Mouse (Mus musculus) gastrocnemius, postnatal 14 days (tissue): ENCODE measurements at regions not wholly inside any gene's neighbourhood (a gene's known extent, or its start where the extent isn't known, plus 50 kb on each side); places are given as distances from the start of the nearest gene placed in this dataset.

Source experiments
- DNase-seq: peaks from one replicate; pipeline ENCODE4 v3.0.0; 2021; ENCODE audit warnings: mixed read lengths
- intact Hi-C: fragments of 180-260 bp; cut with DNase I; formaldehyde crosslinking; loops from one replicate; pipeline ENCODE4 v1.15.1; 2025; ENCODE audit warnings: low total_unique reads
- microRNA-seq, 2 experiments: library from miRNA; unstranded; fragments of <30 nt; microRNA quantifications; one replicate each; pipeline ENCODE4 v1.2.0; 2021

DNA sequence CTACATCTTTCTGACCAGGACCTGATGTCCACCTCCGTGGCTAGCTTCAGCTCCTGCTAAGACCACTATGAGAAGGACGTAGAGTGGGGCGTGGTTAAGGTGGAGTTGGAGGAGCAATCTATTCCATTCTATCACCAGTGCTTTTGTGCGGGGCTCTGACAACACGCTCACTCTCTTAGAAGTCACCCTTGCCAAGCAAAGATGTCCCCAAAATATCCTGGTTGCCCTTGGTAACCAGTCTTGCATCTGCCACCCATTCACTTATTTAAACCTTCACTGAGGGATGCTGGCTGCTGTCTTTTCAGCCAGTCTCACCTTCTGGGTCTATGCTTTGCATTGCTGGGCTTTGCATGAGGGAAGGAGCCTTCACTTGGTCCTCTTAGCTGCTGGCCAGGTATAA, 138.4 kb upstream of the Fam19a5 start:
- no peak for DNase-seq
- intact Hi-C loops = no loop called here

DNA sequence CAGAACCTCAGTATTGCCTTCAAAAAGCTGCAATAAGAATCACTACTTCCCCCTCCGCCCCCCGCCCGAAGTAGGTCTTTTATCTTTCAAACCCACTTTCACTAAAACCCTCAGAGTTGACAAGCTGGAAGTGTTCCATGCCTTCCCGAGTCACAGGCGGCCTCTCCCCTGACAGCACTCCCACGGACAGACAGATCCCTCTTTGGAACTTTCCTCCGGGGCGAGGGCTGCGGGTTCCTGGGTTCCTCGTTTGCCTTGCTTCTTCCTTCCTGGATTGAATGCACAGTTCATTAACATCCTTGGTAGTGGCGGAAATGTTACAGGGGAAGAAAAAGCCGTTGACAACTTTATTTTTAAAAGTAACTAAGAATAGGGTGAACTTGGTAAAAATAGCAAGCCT, 132.1 kb upstream of the Fam19a5 start:
- no peak for DNase-seq
- intact Hi-C loops = no loop called here

DNA sequence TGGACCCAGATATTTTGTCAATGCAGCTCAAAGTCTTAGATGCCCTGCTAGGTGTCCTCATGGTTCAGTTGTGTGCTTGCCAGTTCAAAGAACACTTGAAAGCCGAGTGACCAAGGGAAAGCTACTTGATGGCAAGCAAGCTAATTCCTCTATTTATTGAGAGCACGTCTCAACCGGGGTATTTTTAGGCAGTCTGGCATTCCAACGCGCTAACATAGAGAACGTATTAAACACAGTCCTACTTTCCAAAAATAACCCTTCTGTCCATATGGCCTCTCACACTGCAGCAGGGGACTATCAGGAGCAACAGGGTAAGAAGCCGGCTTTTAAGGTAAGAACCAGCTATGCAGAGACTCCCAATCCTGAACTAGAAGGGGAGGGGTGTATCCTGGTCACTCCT, 128.1 kb upstream of the Fam19a5 start:
- DNase-seq = no peak
- intact Hi-C loops = no loop called here

DNA sequence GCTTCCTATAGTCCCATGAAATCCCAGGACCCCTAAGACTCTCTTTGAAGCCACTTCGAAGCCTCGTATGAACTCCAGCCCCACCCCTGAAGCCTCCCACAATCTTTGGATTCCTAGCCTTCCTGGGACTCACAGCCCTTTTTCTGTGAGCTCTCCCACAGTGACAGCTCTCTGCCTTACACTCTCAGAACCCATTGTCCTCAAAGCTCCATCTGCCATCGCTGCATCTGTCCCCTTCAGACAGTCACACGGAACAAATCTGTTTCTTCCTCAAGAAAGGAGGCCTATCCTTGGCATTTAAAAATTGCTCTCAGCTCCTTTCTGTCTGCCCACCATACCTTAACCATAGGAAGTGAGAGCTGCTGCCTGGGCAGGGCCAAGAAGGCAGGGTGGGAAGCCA, 122.4 kb upstream of the Fam19a5 start:
- DNase-seq = no peak
- intact Hi-C loops = no loop called here

DNA sequence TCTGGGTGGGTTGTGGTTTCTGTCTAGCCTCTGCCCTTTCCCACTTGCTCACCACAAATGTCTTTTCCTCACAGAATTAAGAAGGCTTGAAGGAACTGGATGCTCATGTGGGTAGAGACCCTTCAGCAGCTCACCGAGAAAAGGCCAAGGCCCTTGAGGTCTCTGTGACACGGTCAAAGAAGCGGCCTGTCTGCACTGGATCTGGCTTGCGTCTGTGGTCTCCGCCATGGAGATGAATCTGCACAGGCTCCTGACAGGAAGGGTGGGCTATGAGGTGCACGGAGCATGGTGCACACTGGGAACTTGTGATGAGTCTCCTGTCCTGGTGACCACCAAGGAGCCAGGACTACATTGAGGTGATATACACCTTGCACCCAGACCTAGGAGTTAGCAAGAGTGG, 110.8 kb upstream of the Fam19a5 start:
- DNase-seq = no peak
- intact Hi-C loops = no loop called here

DNA sequence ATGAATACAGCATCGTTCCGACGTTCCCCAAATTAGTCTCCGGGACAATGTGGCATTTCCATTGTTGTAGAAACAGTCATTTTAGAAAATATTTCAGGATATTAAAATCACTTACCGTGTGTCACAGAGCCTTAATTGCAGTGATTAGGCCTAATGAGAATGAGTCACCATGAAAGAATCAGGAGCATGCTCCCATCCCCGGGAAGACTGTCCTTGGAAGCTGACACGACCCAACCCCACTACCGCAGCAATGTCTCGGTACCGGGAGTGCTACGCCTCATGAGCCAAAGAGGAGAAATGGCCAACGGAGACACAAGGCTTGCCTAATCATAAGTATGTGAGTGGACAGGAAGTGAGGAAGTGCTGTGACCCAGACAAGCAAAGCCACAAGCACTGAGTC, 110.2 kb upstream of the Fam19a5 start:
- intact Hi-C loops = no loop called here
- DNase-seq = no peak

DNA sequence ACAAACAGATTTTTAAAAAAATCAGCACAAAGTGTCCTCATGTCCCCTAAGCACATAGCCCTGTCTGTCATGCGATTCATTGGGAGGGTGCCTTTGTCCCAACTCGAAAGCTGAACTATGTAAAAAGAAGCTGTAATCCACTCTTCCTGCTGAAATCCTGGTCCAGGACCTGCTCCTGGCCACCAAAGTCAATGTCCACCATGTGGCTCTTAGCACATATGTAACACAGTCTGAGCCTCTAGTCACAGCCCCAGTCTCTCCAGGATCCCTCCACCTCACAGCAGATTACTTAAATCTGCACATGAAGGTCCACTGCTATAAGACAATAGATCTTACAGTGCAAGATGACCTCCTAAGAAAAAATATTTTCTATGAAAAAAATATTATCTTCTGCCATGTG, 108.5 kb upstream of the Fam19a5 start:
- intact Hi-C loops = no loop called here
- no peak for DNase-seq

DNA sequence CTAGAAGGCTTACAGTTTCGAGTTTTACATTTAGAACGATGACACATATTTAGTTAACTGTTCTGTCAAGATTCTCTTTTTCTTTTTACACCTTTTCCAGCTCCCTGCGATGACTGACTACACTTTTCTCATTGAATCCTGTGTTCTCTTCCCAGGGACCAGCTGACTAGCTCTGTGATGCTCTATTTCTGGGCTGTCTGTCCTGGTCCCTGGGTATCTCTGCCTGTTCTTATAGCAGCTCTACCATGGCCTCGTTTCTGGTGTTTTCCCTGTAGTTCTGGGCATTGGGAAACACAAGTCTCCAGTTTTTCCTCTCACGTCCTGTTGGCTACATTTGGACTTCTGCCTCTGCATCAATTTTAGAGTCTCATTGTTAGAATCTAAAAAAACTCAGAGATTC, 106.5 kb upstream of the Fam19a5 start:
- no peak for DNase-seq
- intact Hi-C loops = no loop called here

DNA sequence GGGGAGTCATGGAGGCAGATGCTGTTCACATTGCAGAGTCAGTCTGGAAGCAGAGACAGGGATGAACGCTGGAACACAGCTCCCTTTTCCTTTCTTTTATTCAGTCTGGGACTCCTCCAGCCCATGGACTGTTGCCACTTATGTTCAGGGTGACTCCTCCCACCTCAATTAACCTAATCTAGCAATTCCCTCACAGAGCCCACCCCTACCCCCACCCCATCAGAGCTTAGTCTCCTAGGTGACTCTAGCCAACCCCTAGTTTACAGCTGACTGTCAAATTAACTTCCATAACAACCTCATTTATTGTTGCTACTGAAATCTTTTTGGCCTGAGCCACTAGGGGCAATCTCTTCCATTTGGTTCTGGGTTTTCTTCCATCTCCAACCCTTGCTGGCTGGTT, 85.2 kb upstream of the Fam19a5 start:
- intact Hi-C loops = no loop called here

DNA sequence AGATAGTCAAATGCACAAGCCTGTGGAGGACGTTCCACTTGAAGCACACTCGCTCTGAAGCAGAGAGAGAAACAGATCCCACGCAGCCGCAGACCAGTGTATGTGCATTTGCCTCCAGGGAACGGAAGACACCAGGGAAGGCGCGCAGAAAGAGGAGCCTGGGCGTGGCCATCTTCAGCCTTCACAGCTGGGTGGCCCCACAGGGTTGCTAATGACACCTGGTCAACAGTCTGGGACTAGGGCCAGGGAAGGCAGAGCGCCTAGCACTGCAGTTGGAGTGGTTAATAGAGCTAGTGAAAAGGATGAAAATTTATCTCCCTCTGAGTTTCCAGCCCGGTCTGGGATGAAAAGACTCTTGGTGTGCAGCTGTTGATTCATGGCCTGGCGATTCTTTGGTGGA, 67.9 kb upstream of the Fam19a5 start:
- peak; percentile 14 for DNase-seq
- intact Hi-C loops = no loop called here

More for the DNA sequence above, 85.2 kb upstream of the Fam19a5 start:
- DNase-seq = no peak

DNA sequence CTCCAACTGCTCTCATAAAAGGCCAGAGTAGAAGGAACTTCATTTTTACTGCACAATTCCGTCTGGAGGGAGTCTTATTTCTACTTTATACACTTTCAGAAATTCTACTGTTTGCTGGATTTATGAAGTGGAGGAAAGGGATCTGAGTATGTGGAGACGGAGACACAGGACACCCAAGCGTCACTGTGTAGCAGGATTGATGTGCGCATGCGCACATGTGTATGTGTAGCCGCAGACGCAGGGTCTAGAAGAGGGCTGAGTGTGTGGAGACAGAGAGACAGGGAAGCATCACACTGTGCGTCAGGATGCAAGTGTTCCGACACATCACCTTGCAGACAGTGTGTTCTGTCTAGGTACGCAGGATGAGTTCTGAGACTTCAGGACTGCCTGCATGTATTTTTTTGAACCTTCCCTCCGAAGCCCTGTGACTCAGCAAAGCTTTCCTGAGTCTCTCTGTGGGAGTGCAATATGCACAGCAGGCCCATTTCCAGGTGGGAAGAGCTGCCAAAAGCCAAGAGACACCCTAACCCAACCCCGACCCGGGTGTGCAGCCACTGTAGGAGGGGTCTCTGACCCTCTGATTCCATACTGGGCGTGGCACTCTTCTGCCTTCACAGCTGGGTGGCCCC, 67.1 kb upstream of the Fam19a5 start:
- no peak for DNase-seq
- intact Hi-C loops = no loop called here

DNA sequence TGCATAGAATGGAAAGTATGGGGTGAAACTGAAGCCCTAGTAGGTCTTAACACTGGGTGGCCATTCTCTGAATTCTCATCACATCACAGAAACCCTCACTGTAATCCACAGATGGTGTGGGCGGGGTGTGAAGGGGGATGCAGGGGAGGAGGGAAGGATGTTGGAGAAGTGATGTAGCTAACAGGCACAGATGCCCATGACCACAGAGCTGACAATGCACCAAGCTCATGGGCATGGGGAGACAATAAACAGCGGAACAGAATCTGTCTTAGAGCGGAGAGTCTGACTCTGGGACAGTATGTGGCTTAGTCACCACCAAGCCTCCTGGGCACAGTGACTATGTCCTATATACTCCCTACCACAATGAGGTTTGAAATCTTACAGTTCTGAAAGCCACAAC, 63.3 kb upstream of the Fam19a5 start:
- intact Hi-C loops = no loop called here
- no peak for DNase-seq

Small RNA genes in the stretch of these regions (microRNA-seq; reads per million reads assigned to microRNA genes)
- 0 reads per million in 2 experiments for gene Gm23416
